Mouse (Mus musculus) CD4-positive, CD25-positive, alpha-beta regulatory T cell, adult 9 weeks (primary cell): ENCODE data around the gene Vmn1r234. TPM values are rescaled to one million over a fixed set of nuclear protein-coding genes. Genes with fewer than 3 reads are reported as not detected.

ENCODE experiments used
- polyA plus RNA-seq: library from polyadenylated mRNA; unstranded; fragments of 100-300 nt; shearing (Covaris generic); gene quantifications from one replicate; pipeline ENCODE4 v1.2.1, GENCODE M21; 2017

Gene Vmn1r234
- polyA plus RNA-seq, result not detected

DNA sequence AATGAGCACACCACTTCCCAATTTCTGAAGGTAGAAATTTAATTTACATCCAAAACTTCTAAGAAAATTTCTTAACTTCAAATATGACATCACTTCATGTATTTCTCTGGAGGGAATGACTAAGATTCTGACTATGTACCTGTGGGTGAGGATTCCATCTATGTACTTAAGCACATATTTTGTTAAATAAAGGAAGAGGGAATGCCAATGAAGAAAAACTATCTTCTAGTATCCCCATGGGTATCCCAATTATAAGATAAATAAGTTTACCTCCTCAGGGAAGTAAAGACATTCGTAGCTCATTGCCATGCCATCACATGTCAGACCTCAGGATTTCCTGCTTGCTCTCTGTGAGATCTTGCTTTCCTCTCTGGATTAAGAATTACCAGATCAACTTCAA is at the start of gene Vmn1r234:
Vmn1r234 (plus strand) TSS at position 301 of the 400 bp plus-strand sequence.

DNA sequence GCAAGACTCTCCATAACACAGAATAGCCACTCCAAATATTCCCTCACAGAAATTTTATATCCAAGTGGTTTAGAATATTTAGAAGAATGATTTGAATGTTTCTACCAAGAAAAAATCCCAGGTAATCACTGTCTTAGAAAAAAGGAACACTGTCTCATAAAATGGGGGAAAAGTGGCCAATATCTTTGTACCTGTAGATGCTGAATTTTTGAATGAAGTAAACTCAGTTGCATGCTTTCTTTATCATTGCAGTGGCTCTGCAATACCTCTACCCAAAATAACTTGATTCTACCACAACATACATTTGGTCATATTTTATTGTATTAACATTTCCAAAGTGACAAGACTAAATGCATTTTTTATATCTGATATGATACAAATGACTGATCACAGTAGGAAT is 30.2 kb downstream of the Vmn1r234 start, which contains the start of gene Vmn1r235:
Vmn1r235 (plus strand) TSS at position 301 of the 400 bp plus-strand sequence.

DNA sequence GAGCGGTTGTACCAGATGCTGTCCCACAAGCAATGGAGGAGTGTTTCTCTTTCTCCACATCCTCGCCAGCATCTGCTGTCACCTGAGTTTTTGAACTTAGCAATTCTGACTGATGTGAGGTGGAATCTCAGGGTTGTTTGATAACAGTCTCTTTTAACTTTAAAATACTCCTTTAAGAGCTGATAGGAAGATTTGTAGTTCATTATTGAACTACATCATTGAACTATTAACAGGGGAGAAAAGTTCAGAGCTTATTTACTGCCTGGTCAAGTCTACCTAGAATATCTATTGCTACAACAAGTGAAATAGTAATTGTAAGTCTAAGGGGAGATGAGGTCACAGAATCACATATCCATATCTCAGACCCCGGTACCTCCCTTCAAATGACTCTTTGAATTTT is 56.8 kb downstream of the Vmn1r234 start, which contains the start of gene Vmn1r236:
Vmn1r236 (plus strand) TSS at position 301 of the 400 bp plus-strand sequence.

Other genes with a start within 250 kb of the Vmn1r234 start
- 0.09 TPM for gene Vmn1r233, start 229.6 kb upstream of the Vmn1r234 start, polyA plus RNA-seq
- 20.1 TPM for gene Zfp160, start 217.2 kb upstream of the Vmn1r234 start, polyA plus RNA-seq
- not detected for gene Vmn1r235, start 30.3 kb downstream of the Vmn1r234 start, polyA plus RNA-seq
- gene Vmn1r236, start 56.9 kb downstream of the Vmn1r234 start, polyA plus RNA-seq, result not detected
- gene Vmn1r237, start 85.8 kb downstream of the Vmn1r234 start, polyA plus RNA-seq, result not detected
- gene Zfp677, start 157.7 kb downstream of the Vmn1r234 start, polyA plus RNA-seq, result 23.8 TPM
- 13.3 TPM for gene Zfp54, start 197.1 kb downstream of the Vmn1r234 start, polyA plus RNA-seq
- gene Zfp51, start 224.3 kb downstream of the Vmn1r234 start, polyA plus RNA-seq, result 47.8 TPM